Mouse (Mus musculus): Measurements from ENCODE around the gene Fbl. TPM values are rescaled to one million over a fixed set of nuclear protein-coding genes. Genes with fewer than 3 reads are reported as not detected.
"Not testable (repeated sequence)": the region's sequence is repeated elsewhere in the genome, so short reads cannot be mapped to it uniquely, and the experiment has no call there.

The Fbl gene
- total RNA-seq, 2 experiments from 2014 or later = 92.2 to 134 TPM

DNA sequence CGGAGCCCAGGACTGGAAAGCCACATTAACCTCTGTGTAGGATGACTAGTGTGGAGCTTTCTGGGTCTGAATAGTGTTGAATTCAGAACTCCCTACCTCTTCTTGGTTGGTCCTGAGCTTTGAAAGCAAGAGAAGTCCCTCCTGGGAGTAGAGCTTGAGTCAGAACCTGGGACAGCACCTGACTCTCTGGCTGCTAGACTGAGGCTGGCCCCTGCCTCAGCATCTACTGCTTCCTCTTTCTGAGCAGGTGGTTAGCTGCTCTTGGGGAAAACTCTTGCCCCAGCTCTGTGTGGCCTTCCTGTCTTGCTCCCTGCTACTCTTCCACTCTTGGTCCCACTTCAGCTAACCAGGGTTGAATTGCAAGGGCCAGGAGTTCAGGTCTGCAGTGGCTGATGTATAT is 22.4 kb downstream of the Fbl start:
- DNase-seq = no peak

GRCm38 (mm10) chr7:28195414-28196098 is 26.0 kb downstream of the Fbl start:
- no peak for DNase-seq

- DNase-seq = peak in 1 of 2 experiments; percentile 44
Measured at GRCm38 (mm10) chr7:28196528-28196927, 27.0 kb downstream of the Fbl start.

DNA sequence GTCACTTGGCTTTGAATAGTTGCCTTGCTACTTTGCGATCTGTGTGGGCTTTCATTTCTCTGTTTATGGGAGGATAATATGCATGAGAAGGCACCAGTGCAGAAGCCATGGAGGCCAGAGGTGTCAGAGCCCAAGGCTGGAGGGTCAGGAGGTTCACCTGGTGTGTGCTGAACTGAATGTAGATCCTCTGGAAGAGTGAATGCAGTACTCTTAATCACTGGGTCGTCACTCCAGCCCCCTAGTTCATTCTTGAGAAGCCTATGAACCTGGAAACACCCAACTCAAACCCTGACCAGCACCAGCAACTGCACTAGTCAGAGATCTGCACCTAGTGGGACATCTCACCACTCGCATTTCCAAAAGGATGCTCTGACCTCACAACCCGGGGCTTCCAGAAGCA is 29.5 kb downstream of the Fbl start:
- DNase-seq = no peak

DNA sequence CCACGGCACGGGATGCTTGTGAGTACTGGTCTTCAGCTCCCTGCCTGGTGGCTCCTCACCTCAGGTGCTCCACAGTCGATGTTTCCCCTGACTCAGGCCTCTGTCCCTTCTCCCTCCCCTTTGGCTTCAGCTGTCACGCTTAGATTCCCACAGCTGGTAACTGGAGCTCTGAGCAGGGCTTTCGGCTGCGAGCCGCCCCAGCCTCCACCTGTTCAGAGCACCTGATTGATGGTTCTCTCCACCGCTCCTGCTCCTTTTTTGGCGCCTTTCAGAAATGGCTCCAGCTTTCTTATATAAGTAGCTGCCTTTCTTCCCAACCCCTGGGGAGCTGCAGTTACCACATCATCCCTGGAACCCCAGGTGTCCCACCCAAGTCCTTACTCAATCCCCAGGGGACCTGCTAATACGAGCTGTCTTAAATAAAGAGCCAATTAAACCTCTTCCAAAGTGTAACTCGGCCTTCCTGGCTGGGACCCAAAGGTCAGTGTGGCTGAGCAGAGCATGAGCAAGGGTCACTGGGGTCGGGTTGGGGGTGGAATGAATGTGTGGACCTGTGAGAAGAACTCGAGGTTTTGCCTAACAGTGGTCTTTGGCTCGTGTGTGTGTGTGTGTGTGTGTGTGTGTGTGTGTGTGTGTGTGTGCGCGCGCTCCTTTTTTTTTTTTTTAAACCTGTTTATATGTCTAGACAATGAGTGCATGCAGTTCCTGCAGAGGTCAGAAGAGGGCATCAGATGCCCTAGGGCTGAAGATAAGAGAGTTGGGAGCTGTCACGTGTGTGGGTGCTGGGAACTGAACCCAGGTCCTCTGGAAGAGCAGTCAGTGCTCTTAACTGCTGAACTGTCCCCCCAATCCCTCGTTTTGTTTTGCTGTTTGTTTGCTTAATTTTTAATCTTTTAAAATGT is 33.9 kb downstream of the Fbl start:
- peak in 1 of 2 experiments; percentile 61 for DNase-seq

- DNase-seq = no peak
Measured at GRCm38 (mm10) chr7:28206044-28206600, 36.6 kb downstream of the Fbl start.

DNA sequence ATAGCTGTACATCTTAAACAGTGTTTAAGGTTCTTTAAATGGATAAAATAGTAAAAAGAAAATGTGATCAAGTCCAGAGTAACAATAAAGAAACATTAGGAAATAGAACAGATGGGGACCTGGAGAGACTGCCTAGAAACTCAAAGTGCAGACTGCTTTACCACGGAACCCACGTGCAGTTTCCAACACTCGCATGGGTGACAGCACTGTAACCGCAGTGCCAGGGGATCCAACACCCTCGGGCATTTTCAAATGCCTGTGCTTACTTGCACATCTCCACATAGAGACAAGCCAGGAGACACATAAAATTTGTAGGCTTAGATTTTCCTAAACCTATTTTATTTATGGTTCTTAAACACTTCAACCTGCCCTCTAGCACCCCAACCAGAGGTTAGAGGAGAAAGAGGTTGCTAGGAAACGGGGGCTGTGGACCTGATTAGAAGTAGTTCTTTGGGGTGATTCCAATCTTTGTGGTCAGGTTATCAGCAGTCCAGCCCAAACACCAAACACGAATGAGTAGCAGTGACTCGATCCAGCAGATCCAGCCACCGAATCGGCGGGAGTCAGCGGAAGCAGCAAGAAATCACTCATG is 39.0 kb downstream of the Fbl start:
- DNase-seq = no peak

GRCm38 (mm10) chr7:28208988-28209508 is 39.5 kb downstream of the Fbl start:
- DNase-seq = peak; percentile 81

DNA sequence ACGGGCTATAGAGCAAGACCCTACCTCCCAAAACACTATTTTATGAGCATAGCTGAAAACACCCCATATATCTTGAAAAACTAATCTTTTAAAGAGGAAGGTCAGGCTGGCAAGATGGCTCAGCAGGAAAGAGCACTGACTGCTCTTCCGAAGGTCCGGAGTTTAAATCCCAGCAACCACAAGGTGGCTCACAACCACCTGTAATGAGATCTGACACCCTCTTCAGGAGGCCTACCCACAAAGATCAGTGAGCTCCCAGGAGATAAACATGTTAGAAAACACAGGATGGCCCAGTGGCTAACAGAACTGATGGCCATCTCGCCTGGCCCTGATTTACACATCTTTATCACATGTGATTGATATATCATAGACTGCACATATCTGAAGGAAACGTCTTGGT is 41.2 kb downstream of the Fbl start:
- DNase-seq = no peak

DNA sequence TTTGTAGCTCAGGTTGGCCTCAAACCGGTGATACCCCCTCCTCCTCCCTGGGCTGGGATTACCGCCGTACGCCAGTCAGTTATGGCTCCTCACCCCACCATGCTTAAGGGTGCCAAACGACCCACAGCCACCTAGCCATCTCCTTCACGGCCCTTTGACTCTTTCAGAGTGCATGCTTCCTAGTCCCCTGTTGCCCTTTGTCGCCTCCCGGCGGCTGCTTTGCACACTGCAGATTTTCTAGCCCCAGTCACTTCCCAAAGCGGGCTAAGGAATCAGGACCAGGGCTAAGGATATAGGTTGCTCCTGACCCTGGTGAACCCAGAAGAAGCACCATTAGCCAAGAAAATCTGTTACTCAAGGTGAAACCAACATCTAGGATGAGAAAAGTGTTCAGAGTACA is 44.6 kb downstream of the Fbl start:
- peak; percentile 79 to 86 for DNase-seq

DNA sequence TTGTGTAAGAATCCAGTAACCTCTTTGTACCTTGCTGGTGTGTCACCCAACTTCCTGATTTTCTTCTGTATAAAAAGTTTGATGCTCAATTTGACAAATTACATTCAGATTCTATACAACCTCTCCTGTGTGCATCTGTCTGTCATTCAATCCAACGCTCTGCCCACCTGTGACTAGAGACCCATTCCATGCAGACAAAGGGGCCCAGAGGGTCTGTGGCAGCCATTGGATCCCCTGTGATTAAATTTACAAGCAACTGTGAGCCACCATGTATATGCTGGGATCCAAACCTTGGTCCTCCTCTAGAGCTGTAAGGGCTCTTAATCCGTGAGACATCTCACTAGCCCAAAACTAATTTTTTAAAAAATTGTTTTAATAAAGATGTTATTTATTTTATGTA is 46.4 kb downstream of the Fbl start:
- not testable (repeated sequence) for DNase-seq

DNA sequence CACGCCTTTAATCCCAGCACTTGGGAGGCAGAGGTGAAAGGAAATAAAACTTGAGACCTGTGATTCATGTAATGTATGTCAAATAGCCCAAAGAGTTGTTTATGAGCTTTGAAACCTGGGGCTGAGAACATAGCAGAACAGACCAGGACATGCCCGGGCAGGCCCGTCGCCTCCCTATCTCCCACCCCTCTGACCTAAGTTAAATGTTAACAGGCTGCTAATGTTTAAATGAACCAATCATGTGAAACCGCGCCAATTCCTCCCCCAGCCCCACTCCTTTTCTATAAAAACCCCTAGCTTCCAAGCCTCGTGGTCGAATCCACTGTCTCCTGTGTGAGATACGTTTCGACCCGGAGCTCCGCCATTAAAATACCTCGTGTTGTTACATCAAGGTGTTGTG is 48.3 kb downstream of the Fbl start:
- DNase-seq = not testable (repeated sequence)

DNA sequence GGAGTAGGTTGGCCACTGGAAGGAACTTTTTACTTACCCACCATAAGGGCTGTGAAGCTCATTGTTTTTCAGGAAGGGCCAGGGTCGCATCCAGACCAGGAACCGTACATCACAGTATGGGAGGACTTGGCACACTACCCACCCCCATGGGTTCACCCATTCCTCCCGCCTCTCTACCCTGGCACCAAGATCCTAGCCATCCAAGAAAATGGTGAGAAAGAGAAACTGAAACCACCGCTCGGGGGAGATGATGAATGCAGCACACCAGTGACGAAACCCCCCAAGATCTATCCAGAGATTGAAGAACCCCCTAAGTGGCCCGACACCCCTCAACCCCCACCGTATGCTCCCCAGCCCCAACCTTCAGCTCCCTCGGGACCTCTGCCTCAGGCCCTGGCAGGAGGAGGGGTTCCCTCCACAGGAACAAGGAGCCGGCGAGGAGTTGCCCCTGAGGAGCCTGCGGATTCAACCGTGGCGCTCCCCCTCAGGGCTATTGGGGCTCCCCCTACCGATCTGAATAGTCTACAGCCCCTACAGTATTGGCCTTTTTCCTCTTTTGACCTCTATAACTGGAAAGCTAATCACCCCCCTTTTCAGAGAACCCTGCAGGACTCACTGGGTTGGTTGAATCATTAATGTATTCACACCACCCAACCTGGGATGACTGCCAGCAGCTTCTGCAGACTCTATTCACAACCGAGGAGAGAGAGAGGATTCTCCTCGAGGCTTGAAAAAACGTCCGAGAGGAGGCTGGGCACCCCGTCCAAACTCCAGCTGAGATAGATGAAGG is 49.6 kb downstream of the Fbl start:
- DNase-seq = peak; percentile 35 to 49

GRCm38 (mm10) chr7:28226836-28227235 is 57.3 kb downstream of the Fbl start:
- not testable (repeated sequence) for DNase-seq

- not testable (repeated sequence) for DNase-seq
Measured at GRCm38 (mm10) chr7:28227421-28227820, 57.9 kb downstream of the Fbl start.

Other genes with a start within 250 kb of the Fbl start
- 10 to 100 TPM; 12.7 to 14.3 TPM for gene Zfp974, start 240.2 kb upstream of the Fbl start, total RNA-seq (2021)
- 10 to 100 TPM; 10.5 to 13.6 TPM for gene Zfp780b, start 190.5 kb upstream of the Fbl start, total RNA-seq (2021)
- 1 to 10 TPM; 2.3 to 2.4 TPM for gene Zfp850, start 155.6 kb upstream of the Fbl start, total RNA-seq (2021)
- gene Psmc4, start 119.6 kb upstream of the Fbl start, total RNA-seq (2021) = 100 to 1,000 TPM; 151 to 195 TPM
- gene Fcgbp, start 98.5 kb upstream of the Fbl start, total RNA-seq (2021) = not detected
- gene 9530053A07Rik, start 40.2 kb upstream of the Fbl start, total RNA-seq (2021) = not detected
- gene Dyrk1b, start 9.8 kb downstream of the Fbl start, total RNA-seq (2021) = 10 to 100 TPM; 27.3 to 31.4 TPM
- 10 to 100 TPM; 25.2 to 51.2 TPM for gene Eid2, start 98.2 kb downstream of the Fbl start, total RNA-seq (2021)
- gene Eid2b, start 108.0 kb downstream of the Fbl start, total RNA-seq (2021) = 10 to 100 TPM; 13.7 to 18.4 TPM
- 1 to 10 TPM in 1 of 2 experiments, not detected in 1; 1.1 TPM for gene Selenov, start 121.5 kb downstream of the Fbl start, total RNA-seq (2021)
- gene Dll3, start 132.5 kb downstream of the Fbl start, total RNA-seq (2021) = under 1 TPM in 1 of 2 experiments, not detected in 1; 0.89 TPM
- gene Timm50, start 142.4 kb downstream of the Fbl start, total RNA-seq (2021) = 100 to 1,000 TPM in 1 of 2 experiments, 10 to 100 TPM in 1; 84.0 to 102 TPM
- gene Supt5, start 169.0 kb downstream of the Fbl start, total RNA-seq (2021) = 100 to 1,000 TPM; 122 to 287 TPM
- 1,000 to 10,000 TPM; 1,072 to 1,115 TPM for gene Rps16, start 180.9 kb downstream of the Fbl start, total RNA-seq (2021)
- gene Plekhg2, start 202.9 kb downstream of the Fbl start, total RNA-seq (2021) = 10 to 100 TPM; 19.0 to 27.2 TPM
- 10 to 100 TPM; 19.0 to 26.1 TPM for gene Zfp36, start 210.5 kb downstream of the Fbl start, total RNA-seq (2021)
- gene Med29, start 223.0 kb downstream of the Fbl start, total RNA-seq (2021) = 10 to 100 TPM; 33.6 to 47.4 TPM
- gene Paf1, start 223.2 kb downstream of the Fbl start, total RNA-seq (2021) = 10 to 100 TPM; 67.3 to 77.7 TPM